Mouse (Mus musculus): ENCODE results near the gene Rab11fip5.

The Rab11fip5 gene

DNA sequence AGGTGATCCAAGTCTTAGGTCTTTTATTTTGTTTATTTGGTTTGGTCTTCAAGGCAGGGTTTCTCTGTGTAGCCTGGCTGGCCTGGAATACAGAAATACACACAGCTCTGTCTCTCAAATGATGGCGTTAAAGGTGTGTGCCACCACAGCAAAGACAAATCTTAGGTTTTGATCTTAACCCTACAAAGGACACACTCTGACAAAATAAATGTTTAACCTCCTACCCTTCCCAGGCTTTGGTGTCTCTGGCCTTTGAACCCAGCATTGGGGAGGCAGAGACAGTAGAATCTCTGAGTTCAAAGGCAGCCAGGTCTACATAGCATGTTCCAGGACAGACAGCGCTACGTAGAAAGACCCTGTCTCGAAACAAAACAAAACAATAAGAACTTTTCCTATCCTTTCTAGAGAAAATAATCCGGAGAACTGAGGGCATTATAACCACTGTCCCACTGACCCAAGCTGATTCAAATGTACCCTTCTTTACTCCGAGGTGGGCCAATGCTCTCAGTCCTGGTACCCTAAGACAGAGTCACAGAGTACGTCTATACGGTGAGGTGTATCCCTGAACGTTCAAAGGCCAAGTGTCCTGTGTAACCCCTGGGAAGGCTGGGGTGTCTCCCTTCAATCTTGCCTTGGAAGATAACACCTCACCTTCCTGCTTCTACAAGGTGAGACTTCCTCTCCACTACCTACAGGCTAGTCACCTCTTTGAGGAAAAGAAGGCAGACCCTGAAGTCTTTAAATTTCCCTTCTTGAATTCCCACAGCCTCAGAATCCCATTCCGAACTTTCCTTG lies 1.2 kb downstream of the Rab11fip5 start:
- DNase-seq (ENCODE audit: low read depth, low spot score), result no peak

DNA sequence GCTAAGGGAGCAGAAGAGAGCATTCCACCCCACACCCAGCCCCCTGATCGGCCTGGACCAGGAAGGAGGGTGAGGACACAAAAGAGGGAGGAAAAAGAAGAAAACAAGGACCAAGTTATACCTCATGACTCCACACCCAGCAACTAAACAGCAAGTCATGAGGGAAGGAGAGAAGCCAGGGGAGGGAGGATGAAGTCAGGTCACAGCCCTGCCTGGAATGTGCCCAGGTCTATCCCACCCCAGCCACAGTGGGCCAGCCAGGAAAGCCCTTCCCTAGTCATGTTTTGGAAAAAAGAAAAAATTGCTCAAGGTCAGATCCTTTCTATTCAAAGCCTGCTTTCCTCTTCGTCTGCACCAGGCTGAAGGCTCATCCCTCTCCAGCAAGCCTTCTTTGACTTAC lies 1.9 kb downstream of the Rab11fip5 start:
- no peak for DNase-seq (ENCODE audit: low read depth, low spot score)

DNA sequence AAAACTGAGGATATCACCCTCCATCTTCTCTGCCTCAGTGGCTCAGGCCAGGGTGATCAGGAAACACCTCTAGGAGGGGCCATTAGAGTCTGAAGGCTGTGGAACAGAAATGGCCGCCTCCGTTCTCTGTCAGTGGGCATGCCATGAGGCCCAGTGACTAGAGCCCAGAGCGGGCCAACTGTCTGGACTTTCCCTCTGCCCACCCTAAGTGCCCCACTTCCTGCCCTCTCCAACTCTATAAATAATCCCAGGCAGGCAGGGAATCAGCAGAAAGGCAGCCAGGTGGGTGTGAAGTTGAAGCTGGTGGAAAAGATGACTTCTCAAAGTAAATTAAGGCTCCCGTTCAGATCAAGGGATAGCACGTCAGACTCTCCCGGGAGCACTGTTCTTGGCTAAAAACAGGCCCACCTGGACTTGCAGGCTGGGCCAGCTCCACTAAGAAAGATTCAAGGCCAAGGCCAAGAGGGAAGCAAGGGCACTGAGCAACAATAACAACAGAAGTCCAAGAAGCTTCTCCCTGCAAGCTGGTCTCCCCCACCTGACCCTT lies 2.5 kb downstream of the Rab11fip5 start:
- no peak for DNase-seq (ENCODE audit: low read depth, low spot score)

DNA sequence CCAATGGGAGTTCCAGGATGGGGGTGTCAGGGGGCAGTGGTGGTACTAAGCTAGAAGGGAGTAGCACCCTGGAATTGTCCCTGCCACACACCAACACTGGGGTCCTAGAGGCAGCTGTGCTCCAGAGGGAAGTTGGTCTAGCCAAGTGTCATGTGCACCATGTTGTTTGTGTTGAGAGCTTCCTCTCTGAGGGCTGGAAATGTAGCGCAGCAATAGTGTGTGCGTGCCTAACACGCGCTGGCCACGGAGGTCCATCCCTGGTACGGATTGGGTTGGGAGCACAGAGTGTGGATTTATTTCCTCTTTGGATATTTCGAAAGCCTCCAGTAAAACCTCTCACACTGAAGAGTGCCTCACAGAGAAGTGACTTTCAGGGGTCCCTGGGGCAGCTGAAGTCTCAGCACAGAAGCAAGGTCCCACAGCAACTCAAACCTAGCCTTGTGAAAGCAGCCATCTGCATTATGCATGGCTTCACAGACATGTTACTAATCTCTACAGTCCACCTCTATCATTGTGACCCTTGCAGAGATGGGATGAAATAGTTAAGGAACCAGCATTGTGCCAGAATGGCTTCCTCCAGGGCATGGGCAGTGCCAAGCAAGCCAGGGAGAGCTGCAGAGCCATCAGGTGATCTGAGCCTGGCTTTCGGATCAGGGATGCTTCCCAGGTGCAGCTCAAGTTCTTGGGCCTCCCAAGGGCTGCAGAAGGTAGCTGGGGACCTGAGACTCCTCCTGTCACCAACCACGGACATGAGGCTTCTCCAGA lies 3.6 kb downstream of the Rab11fip5 start:
- no peak for DNase-seq (ENCODE audit: low read depth, low spot score)

DNA sequence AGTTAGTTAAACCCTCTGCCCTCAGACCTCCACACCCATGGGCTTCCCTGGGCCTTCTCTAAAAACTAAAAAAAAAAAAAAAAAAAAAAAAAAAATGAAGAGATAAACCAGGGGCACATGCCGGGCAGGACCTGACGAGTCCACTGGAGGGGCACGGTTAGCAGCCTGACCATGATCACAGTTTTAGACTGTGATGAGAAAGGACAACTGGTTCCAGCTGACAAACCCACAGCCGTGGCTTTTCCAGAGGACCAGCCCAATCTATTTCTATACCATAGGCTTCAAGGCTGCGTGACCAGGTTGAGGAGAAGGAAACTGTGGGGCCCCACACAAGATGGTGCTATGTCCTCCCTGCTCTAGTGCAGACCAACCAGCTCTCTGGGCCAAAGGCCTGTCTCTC lies 4.4 kb downstream of the Rab11fip5 start:
- DNase-seq (ENCODE audit: low read depth, low spot score), result no peak

- DNase-seq (ENCODE audit: low read depth, low spot score), result no peak
Observed at GRCm38 (mm10) chr6:85369181-85369860, 5.1 kb downstream of the Rab11fip5 start.

DNA sequence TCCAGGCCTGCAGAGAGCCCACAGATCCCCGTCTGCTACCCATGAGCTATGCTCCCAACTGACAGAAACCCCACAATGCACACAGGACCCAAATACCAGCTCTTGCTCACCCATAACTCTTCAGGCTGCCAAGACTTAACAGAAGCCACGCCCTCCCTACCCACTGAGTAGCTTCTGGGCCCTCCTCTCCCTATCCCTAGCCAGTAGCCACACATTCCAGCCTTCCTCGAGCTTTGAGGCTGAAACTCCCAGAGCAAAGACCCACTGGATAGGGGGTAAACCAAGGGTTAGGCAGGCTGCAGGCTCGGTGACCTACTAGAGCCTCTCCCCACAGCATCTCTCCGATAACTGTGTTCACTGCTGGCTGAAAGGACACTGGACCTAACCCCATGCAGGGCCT lies 5.7 kb downstream of the Rab11fip5 start:
- no peak for DNase-seq (ENCODE audit: low read depth, low spot score)

DNA sequence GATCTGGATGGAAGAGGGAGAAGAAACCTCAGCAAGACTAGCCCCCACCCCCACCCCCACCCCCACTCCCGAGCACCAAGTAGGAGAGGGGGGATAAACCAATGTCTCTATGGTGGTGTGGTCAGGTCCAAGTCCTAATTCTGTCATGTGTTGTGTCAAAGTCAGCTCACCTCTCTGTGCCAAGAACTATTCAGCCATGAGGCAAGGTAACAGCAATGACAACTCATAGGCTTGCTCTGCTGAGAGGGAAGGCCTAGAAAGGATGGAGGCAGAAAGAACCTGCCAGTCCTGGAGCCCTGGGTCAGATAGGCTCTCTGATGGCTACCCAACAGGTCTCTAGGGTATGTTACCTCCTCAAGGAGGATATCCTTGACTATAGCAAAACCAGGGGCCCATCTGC lies 6.3 kb downstream of the Rab11fip5 start:
- no peak for DNase-seq (ENCODE audit: low read depth, low spot score)

GRCm38 (mm10) chr6:85366387-85366786 lies 8.0 kb downstream of the Rab11fip5 start:
- DNase-seq (ENCODE audit: low read depth, low spot score), result no peak

DNA sequence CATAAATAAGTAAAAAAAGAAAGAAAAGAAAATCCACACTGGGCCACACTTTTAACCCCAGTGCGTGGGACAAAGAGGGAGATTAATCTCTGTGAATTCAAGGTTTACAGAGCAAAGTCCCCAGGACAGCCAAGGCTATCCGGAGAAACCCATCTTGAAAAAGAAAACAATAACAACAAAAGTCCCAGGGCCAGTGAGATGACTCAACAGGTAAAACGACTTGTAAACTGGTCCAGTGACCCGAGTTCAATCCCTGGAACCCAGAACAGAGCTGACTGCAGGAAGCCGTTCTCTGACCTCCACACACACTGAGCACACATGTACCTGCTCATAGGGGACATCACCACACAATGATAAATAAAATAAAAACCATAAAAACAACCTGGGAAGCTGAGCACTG lies 10.0 kb downstream of the Rab11fip5 start:
- DNase-seq (ENCODE audit: low read depth, low spot score), result no peak

- DNase-seq (ENCODE audit: low read depth, low spot score), result no peak
Observed at GRCm38 (mm10) chr6:85363906-85364260, 10.6 kb downstream of the Rab11fip5 start.

DNA sequence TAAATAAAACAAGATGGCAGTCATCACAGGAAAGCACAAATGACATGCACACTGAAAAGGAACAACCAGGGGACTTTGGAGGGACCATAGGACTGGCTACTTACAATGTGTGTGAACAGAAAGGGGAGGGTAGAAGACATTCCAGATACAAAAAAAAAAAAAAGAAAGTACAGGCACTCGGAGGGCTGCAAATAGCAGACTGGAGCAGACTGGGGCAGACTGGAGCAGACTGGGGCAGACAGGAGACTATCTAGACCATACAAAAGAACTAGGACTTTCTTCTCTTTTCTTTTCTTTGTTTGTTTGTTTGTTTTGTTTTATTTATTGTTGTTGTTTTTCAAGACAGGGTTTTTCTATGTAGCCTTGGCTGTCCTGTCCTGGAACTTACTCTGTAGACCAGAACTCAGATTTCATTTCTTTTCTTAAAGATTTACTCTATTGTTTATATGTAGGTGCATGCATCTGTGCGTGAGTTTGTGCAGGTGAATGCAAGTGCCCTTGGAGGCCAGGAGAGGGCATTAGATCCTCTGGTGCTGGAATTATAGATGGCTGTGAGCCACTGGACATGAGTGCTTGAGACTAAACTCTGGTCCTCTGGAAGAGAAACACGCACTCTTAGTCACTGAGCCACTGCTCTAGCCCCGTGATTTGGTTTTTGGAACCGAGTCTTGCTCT lies 11.1 kb downstream of the Rab11fip5 start:
- DNase-seq (ENCODE audit: low read depth, low spot score), result no peak

- no peak for DNase-seq (ENCODE audit: low read depth, low spot score)
Observed at GRCm38 (mm10) chr6:85362610-85363009, 11.8 kb downstream of the Rab11fip5 start.

DNA sequence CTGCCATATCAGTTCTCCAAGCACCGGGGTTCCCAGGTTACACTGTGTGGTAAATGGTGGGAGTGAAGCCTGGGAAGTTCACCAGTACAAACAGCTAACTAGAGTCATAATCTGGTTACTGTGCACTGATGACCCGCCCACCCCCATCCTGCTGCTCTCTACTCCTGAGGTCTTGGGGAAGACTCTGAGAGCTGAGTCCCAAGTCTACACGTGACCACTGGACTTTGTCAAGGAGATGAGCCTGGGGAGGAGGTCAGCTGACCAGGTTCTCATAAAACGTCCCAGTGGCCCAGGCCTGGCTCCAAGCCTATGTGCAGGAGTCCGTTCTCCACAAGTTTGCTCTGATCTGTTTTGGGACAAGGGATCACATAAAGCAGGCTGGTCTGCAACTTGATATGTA lies 14.1 kb downstream of the Rab11fip5 start:
- DNase-seq (ENCODE audit: low read depth, low spot score), result no peak

DNA sequence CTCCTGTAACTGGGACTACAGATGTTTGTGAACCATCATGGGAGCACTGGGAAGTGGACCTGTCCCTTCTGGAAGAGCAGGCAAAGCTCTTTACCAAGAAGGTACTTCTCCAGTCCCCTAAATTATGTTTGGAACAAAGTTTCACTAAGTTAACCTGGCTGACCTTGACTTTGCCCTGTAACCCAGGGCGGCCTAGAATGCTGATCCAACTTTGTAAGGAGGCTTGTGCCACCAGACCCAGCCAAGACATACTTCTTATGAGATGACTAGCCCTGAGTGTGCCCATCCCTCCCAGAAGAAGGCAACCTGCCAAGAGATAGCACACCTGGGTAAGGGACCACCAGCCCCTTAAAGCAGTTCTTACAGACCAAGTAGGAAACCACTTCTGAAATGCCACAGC lies 15.6 kb downstream of the Rab11fip5 start:
- no peak for DNase-seq (ENCODE audit: low read depth, low spot score)

GRCm38 (mm10) chr6:85356682-85357465 lies 17.6 kb downstream of the Rab11fip5 start:
- no peak for DNase-seq (ENCODE audit: low read depth, low spot score)

- peak; percentile 26 for DNase-seq (ENCODE audit: low read depth, low spot score)
Observed at GRCm38 (mm10) chr6:85355753-85356152, 18.7 kb downstream of the Rab11fip5 start.

DNA sequence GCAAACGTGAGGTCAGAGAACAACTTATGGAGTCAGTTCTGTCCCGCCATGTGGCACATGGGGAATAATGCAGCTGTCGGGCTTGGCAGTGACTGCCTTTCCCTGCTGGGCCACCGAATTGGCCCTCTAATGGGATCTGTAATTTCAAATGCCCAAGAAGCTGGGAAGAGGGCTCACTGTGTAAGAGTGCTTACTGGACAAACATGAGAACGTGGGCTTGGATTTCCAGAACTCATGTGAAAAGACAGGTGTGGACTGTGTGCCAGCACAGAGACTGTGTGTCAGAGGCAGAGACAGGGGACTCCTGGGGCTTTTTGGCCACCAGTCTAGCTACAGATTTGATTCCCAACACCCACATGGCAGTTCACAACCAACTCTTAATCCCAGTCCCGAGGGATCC lies 19.7 kb downstream of the Rab11fip5 start:
- no peak for DNase-seq (ENCODE audit: low read depth, low spot score)

GRCm38 (mm10) chr6:85353706-85354105 lies 20.7 kb downstream of the Rab11fip5 start:
- DNase-seq (ENCODE audit: low read depth, low spot score), result no peak

GRCm38 (mm10) chr6:85350157-85350556 lies 24.3 kb downstream of the Rab11fip5 start:
- DNase-seq (ENCODE audit: low read depth, low spot score), result no peak

GRCm38 (mm10) chr6:85349246-85349645 lies 25.2 kb downstream of the Rab11fip5 start:
- no peak for DNase-seq (ENCODE audit: low read depth, low spot score)

Data from CD4-positive, CD25-positive, alpha-beta regulatory T cell, adult 2 months (primary cell).